Mouse (Mus musculus) midbrain, embryonic 10.5 days (tissue): ENCODE measurements around the gene H2-M1. TPM values are rescaled to one million over a fixed set of nuclear protein-coding genes. Genes with fewer than 3 reads are reported as not detected.

Experiments
- DNase-seq: peaks from one replicate; pipeline ENCODE4 v3.0.0-alpha.2; 2017; ENCODE audit warnings: low spot score
- H3K27ac ChIP-seq: fragments of 300-500 bp; sonication (generic); replicated peaks from 2 replicates; pipeline ENCODE4 v1.5.1; 2016; ENCODE audit warnings: mild to moderate bottlenecking
- H3K27me3 ChIP-seq: fragments of 300-500 bp; sonication (generic); 2 replicates; pipeline ENCODE4 v1.6.1; 2016; ENCODE audit warnings: low read depth, mild to moderate bottlenecking; ENCODE audit not compliant: poor library complexity, severe bottlenecking
- H3K36me3 ChIP-seq: fragments of 300-500 bp; sonication (generic); 2 replicates; pipeline ENCODE4 v1.6.1; 2016; ENCODE audit warnings: mild to moderate bottlenecking, moderate library complexity
- H3K4me1 ChIP-seq: fragments of 300-500 bp; sonication (generic); 2 replicates; pipeline ENCODE4 v1.6.1; 2016
- H3K4me3 ChIP-seq: fragments of 300-500 bp; sonication (generic); 2 replicates; pipeline ENCODE4 v1.5.1; 2016; ENCODE audit warnings: mild to moderate bottlenecking, moderate library complexity
- H3K9me3 ChIP-seq: fragments of 300-500 bp; sonication (generic); replicated peaks from 2 replicates; pipeline ENCODE4 v1.6.1; 2016; ENCODE audit warnings: mild to moderate bottlenecking
- WGBS: fragments of 180-500 bp; shearing (Covaris S2); methylation state at CpG from one replicate; pipeline ENCODE4 v1.1.7; 2016; 5-methylcytosine and 5-hydroxymethylcytosine counted together
- polyA plus RNA-seq: library from polyadenylated mRNA; unstranded; fragments of >200 nt; fragmentation: Nextera tagmentation; extraction: Ambion mirVana; gene quantifications from 2 replicates; pipeline ENCODE4 v1.2.1, GENCODE M21; 2016

Gene H2-M1
- polyA plus RNA-seq, result not detected in 2 replicates

GRCm38 (mm10) chr17:36672119-36672518 lies at the start of gene H2-M1:
TSS of gene H2-M1 (minus strand) at chr17:36672219.
- Histone ChIP-seq H3K27ac (no peak within 1 kb of the TSS), H3K4me3 (no peak within 1 kb of the TSS), H3K9me3 (0 out of 2 replicates have a peak, but pooled peaks cover 2% of the 10 kb centered on the region), H3K36me3 (no peaks in the 10 kb centered on the region), H3K4me1 (no peaks in the 10 kb centered on the region), H3K27me3 (no peaks in the 10 kb centered on the region)
- WGBS, result 79% methylated on average over 3 of the region's 3 CpGs
- no peak for DNase-seq

- H3K4me1 ChIP-seq, result no peaks in the 10 kb centered on the region
- H3K27me3 ChIP-seq, result no peaks in the 10 kb centered on the region
- H3K27ac ChIP-seq, result no peak overlapping the region
- no peak overlapping the region for H3K4me3 ChIP-seq
- WGBS, result 82% methylated on average over 2 of the region's 2 CpGs
- no peaks in the 10 kb centered on the region for H3K36me3 ChIP-seq
- no peaks in the 10 kb centered on the region for H3K9me3 ChIP-seq
- DNase-seq, result no peak
These were observed 25.7 kb upstream of the H2-M1 start for GRCm38 (mm10) chr17:36697693-36698092.

GRCm38 (mm10) chr17:36642566-36642965 lies 29.5 kb downstream of the H2-M1 start, which contains the start of gene H2-M9:
TSS of gene H2-M9 (minus strand) at chr17:36642666.
- no peak for DNase-seq
- H3K9me3 ChIP-seq, result no peaks in the 10 kb centered on the region
- no peaks in the 10 kb centered on the region for H3K27me3 ChIP-seq
- H3K36me3 ChIP-seq, result no peaks in the 10 kb centered on the region
- 84% methylated on average over 3 of the region's 3 CpGs for WGBS
- no peak within 1 kb of the TSS for H3K4me3 ChIP-seq
- no peak within 1 kb of the TSS for H3K27ac ChIP-seq
- H3K4me1 ChIP-seq, result no peaks in the 10 kb centered on the region

Other genes starting within 250 kb of the H2-M1 start
- gene H2-M10.4, start 209.9 kb downstream of the H2-M1 start, polyA plus RNA-seq, result not detected in 2 replicates
- gene H2-M11, start 125.1 kb downstream of the H2-M1 start, polyA plus RNA-seq, result not detected in 2 replicates
- not detected in 2 replicates for gene H2-M9, start 29.6 kb downstream of the H2-M1 start, polyA plus RNA-seq
- gene H2-M10.5, start 100.7 kb upstream of the H2-M1 start, polyA plus RNA-seq, result not detected in 2 replicates
- gene H2-M10.6, start 140.0 kb upstream of the H2-M1 start, polyA plus RNA-seq, result not detected in 2 replicates
- 46.0 and 48.5 TPM in 2 replicates for gene Trim26, start 164.9 kb upstream of the H2-M1 start, polyA plus RNA-seq
- 0.27 and 0.45 TPM in 2 replicates for gene Trim15, start 195.0 kb upstream of the H2-M1 start, polyA plus RNA-seq
- gene Trim10, start 197.4 kb upstream of the H2-M1 start, polyA plus RNA-seq, result 6.2 and 7.4 TPM in 2 replicates
- not detected in 2 replicates for gene Trim40, start 217.9 kb upstream of the H2-M1 start, polyA plus RNA-seq
- gene Trim31, start 225.9 kb upstream of the H2-M1 start, polyA plus RNA-seq, result not detected in 2 replicates